Mouse (Mus musculus) neutrophil, adult 5-6 weeks (primary cell): ENCODE measurements around the gene Gm10477. TPM values are rescaled to one million over a fixed set of nuclear protein-coding genes. Genes with fewer than 3 reads are reported as not detected.
"Not testable (repeated sequence)": the region's sequence is repeated elsewhere in the genome, so short reads cannot be mapped to it uniquely, and the experiment has no call there.

Experiments
- ATAC-seq: fragments of 151-379, 151-347 bp; 2 replicates; pipeline ENCODE4 v1.8.0; 2017; ENCODE audit warnings: mild to moderate bottlenecking, moderate TSS enrichment; ENCODE audit not compliant: insufficient number of reproducible peaks, poor library complexity, low FRiP score, severe bottlenecking; ENCODE audit errors: extremely low read depth
- total RNA-seq: library from RNA; stranded (forward); fragments of 200-1000 nt; gene quantifications from 2 replicates; pipeline ENCODE4 v1.2.3, GENCODE M21; 2017

The Gm10477 gene
- not detected in 2 replicates for total RNA-seq

- ATAC-seq, result not testable (repeated sequence)
Observed at GRCm38 (mm10) chrX:56524442-56524841, at the start of gene Gm10477. Gm10477 (plus strand) TSS chrX:56524742.

- ATAC-seq, result no peak
Observed at GRCm38 (mm10) chrX:56477553-56477952, 47.0 kb upstream of the Gm10477 start.

GRCm38 (mm10) chrX:56481906-56482305 is 42.6 kb upstream of the Gm10477 start:
- peak; percentile 69; the same call in 1 of the 2 replicates for ATAC-seq

- peak; percentile 73 for ATAC-seq
Observed at GRCm38 (mm10) chrX:56489758-56490157, 34.8 kb upstream of the Gm10477 start.

GRCm38 (mm10) chrX:56497241-56497640 is 27.3 kb upstream of the Gm10477 start:
- ATAC-seq, result no peak

- ATAC-seq, result peak; percentile 58; the same call in 1 of the 2 replicates
Observed at GRCm38 (mm10) chrX:56531266-56531665, 6.7 kb downstream of the Gm10477 start.

GRCm38 (mm10) chrX:56537162-56537561 is 12.6 kb downstream of the Gm10477 start:
- ATAC-seq, result no peak

- ATAC-seq, result no peak
Observed at GRCm38 (mm10) chrX:56549506-56549905, 25.0 kb downstream of the Gm10477 start, which contains the start of gene Gm648. Gm648 (minus strand) TSS chrX:56549606.

GRCm38 (mm10) chrX:56553584-56553983 is 29.0 kb downstream of the Gm10477 start:
- ATAC-seq, result no peak

GRCm38 (mm10) chrX:56572465-56572864 is 47.9 kb downstream of the Gm10477 start:
- ATAC-seq, result no peak

Other genes starting within 250 kb of the Gm10477 start
- 0.12 TPM in 1 of 2 replicates, not detected in the other for gene Zfp449, start 178.3 kb upstream of the Gm10477 start, total RNA-seq
- gene Smim10l2a, start 150.2 kb upstream of the Gm10477 start, total RNA-seq, result not detected in 2 replicates
- 2.0 TPM in 1 of 2 replicates, not detected in the other for gene Gm2174, start 76.8 kb upstream of the Gm10477 start, total RNA-seq
- 106 and 111 TPM in 2 replicates for gene Ints6l, start 69.9 kb upstream of the Gm10477 start, total RNA-seq
- not detected in 2 replicates for gene Gm648, start 24.9 kb downstream of the Gm10477 start, total RNA-seq
- 12.6 and 13.7 TPM in 2 replicates for gene Mmgt1, start 73.3 kb downstream of the Gm10477 start, total RNA-seq
- 11.5 and 13.0 TPM in 2 replicates for gene Slc9a6, start 85.0 kb downstream of the Gm10477 start, total RNA-seq
- 5.8 and 8.7 TPM in 2 replicates for gene Fhl1, start 207.0 kb downstream of the Gm10477 start, total RNA-seq